Mouse (Mus musculus) forebrain, embryonic 14.5 days (tissue): Measurements from ENCODE around the gene Rpl19. TPM values are rescaled to one million over a fixed set of nuclear protein-coding genes. Genes with fewer than 3 reads are reported as not detected.

Source experiments
- ATAC-seq: fragments of 200-750 bp; cut with Nextera tagmentation; 2 replicates; pipeline ENCODE4 v1.8.0; 2017; ENCODE audit warnings: mild to moderate bottlenecking, moderate library complexity
- DNase-seq: peaks from one replicate; pipeline ENCODE4 v3.0.0-alpha.2; 2015; ENCODE audit warnings: low spot score
- H3K27ac ChIP-seq: fragments of 300-500 bp; sonication (generic); 2 replicates; pipeline ENCODE4 v1.5.1; 2014; ENCODE audit warnings: low read depth, mild to moderate bottlenecking, control low read depth, low read length, moderate library complexity
- H3K27me3 ChIP-seq: fragments of 300-500 bp; sonication (generic); replicated peaks from 2 replicates; pipeline ENCODE4 v1.6.1; 2014; ENCODE audit warnings: low read length, control low read depth, mixed read lengths; ENCODE audit not compliant: control insufficient read depth, insufficient read depth
- H3K36me3 ChIP-seq: fragments of 300-500 bp; sonication (generic); 2 replicates; pipeline ENCODE4 v1.6.1; 2014; ENCODE audit warnings: low read length, control low read depth; ENCODE audit not compliant: control insufficient read depth, insufficient read depth
- H3K4me1 ChIP-seq: fragments of 300-500 bp; sonication (generic); 2 replicates; pipeline ENCODE4 v1.6.1; 2014; ENCODE audit warnings: antibody characterized with exemption, low read length, control low read depth; ENCODE audit not compliant: control insufficient read depth, insufficient read depth
- H3K4me2 ChIP-seq: fragments of 300-500 bp; sonication (generic); 2 replicates; pipeline ENCODE4 v1.6.1; 2014; ENCODE audit warnings: mild to moderate bottlenecking, control low read depth, low read length
- H3K4me3 ChIP-seq: fragments of 300-500 bp; sonication (generic); 2 replicates; pipeline ENCODE4 v1.5.1; 2014; ENCODE audit warnings: low read depth, low read length, control low read depth
- H3K9ac ChIP-seq: fragments of 300-500 bp; sonication (generic); 2 replicates; pipeline ENCODE4 v1.6.1; 2014; ENCODE audit warnings: mild to moderate bottlenecking, low read length, control low read depth, moderate library complexity
- H3K9me3 ChIP-seq: fragments of 300-500 bp; sonication (generic); replicated peaks from 2 replicates; pipeline ENCODE4 v1.6.1; 2016; ENCODE audit warnings: low read length, control low read depth, mixed read lengths; ENCODE audit not compliant: control insufficient read depth
- WGBS: fragments of 180-500 bp; shearing (Covaris S2); extraction: QIAGEN DNeasy Blood & Tissue Kit; methylation state at CpG from one replicate; pipeline ENCODE4 v1.1.7; 2014; 5-methylcytosine and 5-hydroxymethylcytosine counted together
- polyA plus RNA-seq: library from polyadenylated mRNA; unstranded; fragments of >200 nt; fragmentation: Nextera tagmentation; extraction: Ambion mirVana; gene quantifications from 2 replicates; pipeline ENCODE4 v1.2.1, GENCODE M21; 2014

Gene Rpl19
- polyA plus RNA-seq, 1 experiment from 2014 or later = 932 TPM

GRCm38 (mm10) chr11:98024516-98024915 is 2.0 kb upstream of the Rpl19 start:
- Histone ChIP-seq H3K9me3 (no peaks in the 10 kb centered on the region), H3K27ac (no peak overlapping the region), H3K9ac (no peak overlapping the region), H3K4me2 (no peak overlapping the region), H3K36me3 (peaks cover 16% of the 10 kb centered on the region), H3K4me3 (no peak overlapping the region), H3K27me3 (no peaks in the 10 kb centered on the region), H3K4me1 (peaks cover 34% of the 10 kb centered on the region)
- DNase-seq (no peak), ATAC-seq (no peak)
- 88% methylated on average over 3 of the region's 3 CpGs for WGBS

GRCm38 (mm10) chr11:98026248-98026569 is 301 bp upstream of the Rpl19 start:
- Histone ChIP-seq H3K27ac (peak overlapping the region; percentile 74), H3K27me3 (no peaks in the 10 kb centered on the region), H3K4me3 (peak overlapping the region; percentile 99), H3K4me2 (peak overlapping the region; percentile 97), H3K4me1 (peaks cover 19% of the 10 kb centered on the region), H3K9me3 (no peaks in the 10 kb centered on the region), H3K9ac (peak overlapping the region; percentile 99), H3K36me3 (peaks cover 33% of the 10 kb centered on the region)
- no peak for ATAC-seq
- 5% methylated on average over 15 of the region's 15 CpGs for WGBS
- no peak for DNase-seq

GRCm38 (mm10) chr11:98027297-98027688 is 783 bp downstream of the Rpl19 start:
- no peaks in the 10 kb centered on the region for H3K27me3 ChIP-seq
- H3K27ac ChIP-seq = peak overlapping the region; percentile 74
- peak overlapping the region; percentile 99 for H3K4me3 ChIP-seq
- H3K9me3 ChIP-seq = no peaks in the 10 kb centered on the region
- H3K4me1 ChIP-seq = peaks cover 15% of the 10 kb centered on the region
- peak overlapping the region; percentile 97 for H3K4me2 ChIP-seq
- WGBS = 1% methylated on average over 18 of the region's 18 CpGs
- H3K9ac ChIP-seq = peak overlapping the region; percentile 99
- H3K36me3 ChIP-seq = peaks cover 35% of the 10 kb centered on the region
- DNase-seq (no peak), ATAC-seq (no peak)

GRCm38 (mm10) chr11:98027785-98028184 is 1.3 kb downstream of the Rpl19 start:
- Histone ChIP-seq H3K9me3 (no peaks in the 10 kb centered on the region), H3K4me3 (peak overlapping the region; percentile 99), H3K36me3 (peaks cover 35% of the 10 kb centered on the region), H3K27me3 (no peaks in the 10 kb centered on the region), H3K4me2 (peak overlapping the region; percentile 97), H3K9ac (peak overlapping the region; percentile 99), H3K27ac (no peak overlapping the region), H3K4me1 (peaks cover 15% of the 10 kb centered on the region)
- 24% methylated on average over 7 of the region's 7 CpGs for WGBS
- no peak for DNase-seq
- ATAC-seq = no peak

- no peaks in the 10 kb centered on the region for H3K9me3 ChIP-seq
- H3K4me3 ChIP-seq = no peak overlapping the region
- no peak overlapping the region for H3K4me2 ChIP-seq
- DNase-seq (no peak), ATAC-seq (no peak)
- H3K9ac ChIP-seq = no peak overlapping the region
- WGBS = 53% methylated on average over 5 of the region's 5 CpGs
- peaks cover 35% of the 10 kb centered on the region for H3K36me3 ChIP-seq
- H3K27ac ChIP-seq = no peak overlapping the region
- H3K4me1 ChIP-seq = peaks cover 17% of the 10 kb centered on the region
- no peaks in the 10 kb centered on the region for H3K27me3 ChIP-seq
Observed at GRCm38 (mm10) chr11:98030701-98031442, 4.4 kb downstream of the Rpl19 start.

GRCm38 (mm10) chr11:98031443-98031770 is 4.9 kb downstream of the Rpl19 start:
- DNase-seq = peak; percentile 86
- Histone ChIP-seq H3K4me3 (no peak overlapping the region), H3K9me3 (no peaks in the 10 kb centered on the region), H3K27me3 (no peaks in the 10 kb centered on the region), H3K36me3 (peaks cover 35% of the 10 kb centered on the region), H3K27ac (no peak overlapping the region), H3K9ac (no peak overlapping the region), H3K4me2 (no peak overlapping the region), H3K4me1 (peaks cover 18% of the 10 kb centered on the region)
- ATAC-seq = peak; percentile 35; the same call in 1 of the 2 replicates
- 4% methylated on average over 5 of the region's 5 CpGs for WGBS

- ATAC-seq = no peak
- Histone ChIP-seq H3K4me1 (peaks cover 15% of the 10 kb centered on the region), H3K27me3 (no peaks in the 10 kb centered on the region), H3K27ac (no peak overlapping the region), H3K9me3 (no peaks in the 10 kb centered on the region), H3K4me3 (no peak overlapping the region), H3K4me2 (no peak overlapping the region), H3K36me3 (peaks cover 23% of the 10 kb centered on the region), H3K9ac (no peak overlapping the region)
- no peak for DNase-seq
- 84% methylated on average over 5 of the region's 5 CpGs for WGBS
Observed at GRCm38 (mm10) chr11:98034061-98034460, 7.6 kb downstream of the Rpl19 start.

GRCm38 (mm10) chr11:98034840-98035239 is 8.3 kb downstream of the Rpl19 start:
- Histone ChIP-seq H3K36me3 (peaks cover 16% of the 10 kb centered on the region), H3K27me3 (no peaks in the 10 kb centered on the region), H3K4me1 (peaks cover 15% of the 10 kb centered on the region), H3K9me3 (no peaks in the 10 kb centered on the region), H3K4me2 (no peak overlapping the region), H3K27ac (no peak overlapping the region), H3K4me3 (no peak overlapping the region), H3K9ac (no peak overlapping the region; the same call in 1 of the 2 replicates)
- WGBS = 26% methylated on average over 4 of the region's 4 CpGs
- DNase-seq (peak; percentile 65), ATAC-seq (peak; percentile 58)

GRCm38 (mm10) chr11:98035977-98036377 is 9.5 kb downstream of the Rpl19 start:
- H3K4me2 ChIP-seq = peak overlapping the region; percentile 73
- peak; percentile 61 for DNase-seq
- H3K36me3 ChIP-seq = peaks cover 4% of the 10 kb centered on the region
- H3K4me3 ChIP-seq = peak overlapping the region; percentile 31
- 2% methylated on average over 26 of the region's 27 CpGs for WGBS
- H3K9ac ChIP-seq = peak overlapping the region; percentile 59
- H3K4me1 ChIP-seq = peaks cover 15% of the 10 kb centered on the region
- ATAC-seq = peak; percentile 52
- H3K27ac ChIP-seq = no peak overlapping the region
- no peaks in the 10 kb centered on the region for H3K27me3 ChIP-seq
- no peaks in the 10 kb centered on the region for H3K9me3 ChIP-seq
